Mouse (Mus musculus) G1E-ER4 (cell line): ENCODE data around the gene Gm5416. TPM values are rescaled to one million over a fixed set of nuclear protein-coding genes. Genes with fewer than 3 reads are reported as not detected.
"Not testable (repeated sequence)": the region's sequence is repeated elsewhere in the genome, so short reads cannot be mapped to it uniquely, and the experiment has no call there.

Experiments used
- GATA1 ChIP-seq: IDR thresholded peaks from one replicate; pipeline ENCODE4 v1.8.0; 2012; ENCODE audit warnings: low read length, inconsistent platforms
- polyA plus RNA-seq: library from polyadenylated mRNA; stranded (reverse); fragments of >175 nt; gene quantifications from 2 replicates; pipeline ENCODE4 v1.2.3, GENCODE M21; 2012

The Gm5416 gene
- polyA plus RNA-seq: not detected in 2 replicates

GRCm38 (mm10) chr16:36209967-36210453 is at the start of gene Gm5416:
Gm5416 (plus strand) TSS chr16:36210403.
- no peak for TF ChIP-seq GATA1

DNA sequence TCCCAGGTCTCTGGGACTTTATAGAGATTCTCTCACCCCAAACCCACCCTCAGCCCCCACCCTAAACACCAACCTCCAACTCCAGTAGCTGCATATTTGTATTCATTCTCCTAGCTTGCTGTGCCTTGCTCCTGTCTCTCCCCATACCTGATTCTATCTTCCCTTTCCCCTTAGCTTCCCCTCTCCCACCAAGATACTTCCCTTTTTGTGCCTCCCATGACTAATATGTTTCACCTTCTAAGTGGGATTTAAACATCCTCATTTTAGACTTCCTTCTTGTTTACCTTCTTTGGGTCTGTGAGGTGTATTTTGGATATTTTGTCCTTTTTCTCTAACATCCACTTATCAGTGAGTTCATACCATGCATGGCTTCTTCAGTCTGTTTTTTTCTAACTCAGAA is 34.1 kb upstream of the Gm5416 start:
- TF ChIP-seq GATA1: no peak

GRCm38 (mm10) chr16:36179910-36180309 is 30.3 kb upstream of the Gm5416 start:
- no peak for TF ChIP-seq GATA1

- not testable (repeated sequence) for TF ChIP-seq GATA1
These were observed 26.3 kb upstream of the Gm5416 start, which contains the start of gene Gm5483 for GRCm38 (mm10) chr16:36183912-36184311. Gm5483 (plus strand) TSS chr16:36184212.

DNA sequence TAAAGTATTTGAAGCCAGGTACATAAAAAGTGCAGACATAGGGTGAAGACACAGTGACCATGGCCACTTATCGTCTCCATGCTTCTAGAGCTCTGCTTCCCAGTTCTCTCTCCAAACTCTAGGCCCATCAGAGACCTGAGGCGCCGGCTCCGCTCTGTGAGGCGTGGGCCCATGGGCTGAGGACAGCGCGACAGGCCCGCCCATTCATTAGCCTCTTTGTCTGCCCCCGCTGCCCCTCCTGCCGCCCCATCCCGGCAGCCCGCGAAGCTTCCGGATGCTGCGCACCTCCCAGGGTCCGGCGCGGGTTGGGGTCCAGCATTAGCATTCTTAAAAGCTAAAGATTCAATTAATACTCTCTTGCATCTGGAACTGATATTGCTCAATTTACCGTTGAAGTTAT is 11.0 kb upstream of the Gm5416 start:
- TF ChIP-seq GATA1: no peak

DNA sequence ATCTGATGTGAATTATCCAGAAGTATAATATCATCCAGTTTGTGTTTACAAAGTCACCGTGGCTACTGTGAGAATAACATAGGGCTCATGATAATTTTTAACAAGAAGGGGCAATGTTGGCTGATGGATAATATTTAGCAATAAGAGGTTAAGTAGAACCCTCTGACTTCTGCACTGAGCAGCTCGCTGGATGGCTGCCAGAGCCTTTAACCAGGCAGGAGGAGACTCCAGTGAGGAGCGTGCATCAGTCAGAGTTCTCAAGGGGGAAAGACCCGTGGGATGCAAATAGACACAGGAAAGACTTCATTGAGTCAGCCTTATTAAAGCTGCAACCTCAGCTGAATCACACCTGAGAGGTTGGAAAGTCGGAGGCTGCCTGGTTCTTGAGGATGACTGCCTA is 6.4 kb upstream of the Gm5416 start:
- TF ChIP-seq GATA1: no peak

GRCm38 (mm10) chr16:36221168-36221567 is 11.0 kb downstream of the Gm5416 start, which contains the start of gene 2010005H15Rik:
2010005H15Rik (plus strand) TSS chr16:36221468.
- not testable (repeated sequence) for TF ChIP-seq GATA1

Other genes with a start within 250 kb of the Gm5416 start
- gene Kpna1, start 231.7 kb upstream of the Gm5416 start, polyA plus RNA-seq: 46.7 and 66.0 TPM in 2 replicates
- gene Wdr5b, start 169.2 kb upstream of the Gm5416 start, polyA plus RNA-seq: 0.22 and 0.35 TPM in 2 replicates
- gene Fam162a, start 138.8 kb upstream of the Gm5416 start, polyA plus RNA-seq: 162 and 401 TPM in 2 replicates
- gene Ccdc58, start 138.7 kb upstream of the Gm5416 start, polyA plus RNA-seq: 5.6 and 8.0 TPM in 2 replicates
- not detected in 2 replicates for gene Csta1, start 79.2 kb upstream of the Gm5416 start, polyA plus RNA-seq
- gene Stfa2l1, start 53.6 kb upstream of the Gm5416 start, polyA plus RNA-seq: not detected in 2 replicates
- not detected in 2 replicates for gene Gm5483, start 26.2 kb upstream of the Gm5416 start, polyA plus RNA-seq
- gene 2010005H15Rik, start 11.1 kb downstream of the Gm5416 start, polyA plus RNA-seq: not detected in 2 replicates
- not detected in 2 replicates for gene Stfa1, start 66.5 kb downstream of the Gm5416 start, polyA plus RNA-seq
- not detected in 2 replicates for gene BC117090, start 123.9 kb downstream of the Gm5416 start, polyA plus RNA-seq
- not detected in 2 replicates for gene BC100530, start 157.3 kb downstream of the Gm5416 start, polyA plus RNA-seq
- not detected in 2 replicates for gene Stfa2, start 198.1 kb downstream of the Gm5416 start, polyA plus RNA-seq
- gene Stfa3, start 245.0 kb downstream of the Gm5416 start, polyA plus RNA-seq: not detected in 2 replicates